Mouse (Mus musculus): ENCODE data around the gene Gm6763. TPM values are rescaled to one million over a fixed set of nuclear protein-coding genes. Genes with fewer than 3 reads are reported as not detected.

Gm6763 gene
- polyA plus RNA-seq, 1 experiment from 2014 or later: not detected

Other genes starting within 250 kb of the Gm6763 start
- gene Gm21293, start 8.5 kb upstream of the Gm6763 start, polyA plus RNA-seq (2015; fragmentation: Nextera tagmentation; extraction: Ambion mirVana): not detected in 2 replicates
- gene Gm8764, start 8.5 kb downstream of the Gm6763 start, polyA plus RNA-seq (2015; fragmentation: Nextera tagmentation; extraction: Ambion mirVana): not detected in 2 replicates
- gene Gm21304, start 17.0 kb downstream of the Gm6763 start, polyA plus RNA-seq (2015; fragmentation: Nextera tagmentation; extraction: Ambion mirVana): not detected in 2 replicates
- gene Gm21312, start 25.5 kb downstream of the Gm6763 start, polyA plus RNA-seq (2015; fragmentation: Nextera tagmentation; extraction: Ambion mirVana): not detected in 2 replicates
- not detected in 2 replicates for gene Gm20765, start 34.0 kb downstream of the Gm6763 start, polyA plus RNA-seq (2015; fragmentation: Nextera tagmentation; extraction: Ambion mirVana)
- not detected in 2 replicates for gene Gm4340, start 42.5 kb downstream of the Gm6763 start, polyA plus RNA-seq (2015; fragmentation: Nextera tagmentation; extraction: Ambion mirVana)

Data from midbrain, embryonic 16.5 days (tissue).